Mouse (Mus musculus) hindbrain, postnatal 0 days (tissue): ENCODE results near the gene Rora. TPM values are rescaled to one million over a fixed set of nuclear protein-coding genes. Genes with fewer than 3 reads are reported as not detected.

Experiments
- ATAC-seq: fragments of 200-750 bp; cut with Nextera tagmentation; 2 replicates; pipeline ENCODE4 v1.8.0; 2017; ENCODE audit warnings: mild to moderate bottlenecking, moderate TSS enrichment, moderate library complexity
- DNase-seq: peaks from one replicate; pipeline ENCODE4 v3.0.0-alpha.2; 2015; ENCODE audit warnings: low spot score
- H3K27ac ChIP-seq: fragments of 300-500 bp; sonication (generic); 2 replicates; pipeline ENCODE4 v1.5.1; 2014; ENCODE audit warnings: mild to moderate bottlenecking
- H3K27me3 ChIP-seq: fragments of 300-500 bp; sonication (generic); 2 replicates; pipeline ENCODE4 v1.6.1; 2014; ENCODE audit warnings: low read length, mixed read lengths; ENCODE audit not compliant: insufficient read depth
- H3K36me3 ChIP-seq: fragments of 300-500 bp; sonication (generic); 2 replicates; pipeline ENCODE4 v1.6.1; 2014; ENCODE audit warnings: low read length, mixed read lengths; ENCODE audit not compliant: insufficient read depth
- H3K4me1 ChIP-seq: fragments of 300-500 bp; sonication (generic); 2 replicates; pipeline ENCODE4 v1.6.1; 2014; ENCODE audit warnings: antibody characterized with exemption, low read length, mixed read lengths; ENCODE audit not compliant: insufficient read depth
- H3K4me2 ChIP-seq: fragments of 300-500 bp; sonication (generic); 2 replicates; pipeline ENCODE4 v1.6.1; 2014; ENCODE audit warnings: low read depth, mild to moderate bottlenecking, low read length, moderate library complexity, mixed read lengths
- H3K4me3 ChIP-seq: fragments of 300-500 bp; sonication (generic); 2 replicates; pipeline ENCODE4 v1.5.1; 2014; ENCODE audit warnings: low read length
- H3K9ac ChIP-seq: fragments of 300-500 bp; sonication (generic); replicated peaks from 2 replicates; pipeline ENCODE4 v1.6.1; 2014; ENCODE audit warnings: mild to moderate bottlenecking, low read length, moderate library complexity, mixed read lengths
- H3K9me3 ChIP-seq: fragments of 300-500 bp; sonication (generic); 2 replicates; pipeline ENCODE4 v1.6.1; 2016; ENCODE audit warnings: low read length, mixed read lengths
- CTCF ChIP-seq: IDR thresholded peaks from 2 replicates; pipeline ENCODE4 v1.5.1; 2016; ENCODE audit warnings: antibody characterized with exemption, control low read depth, low read depth
- WGBS: fragments of 180-500 bp; shearing (Covaris S2); extraction: QIAGEN DNeasy Blood & Tissue Kit; methylation state at CpG from one replicate; pipeline ENCODE4 v1.1.7; 2014; 5-methylcytosine and 5-hydroxymethylcytosine counted together
- polyA plus RNA-seq: library from polyadenylated mRNA; unstranded; fragments of >200 nt; fragmentation: Nextera tagmentation; extraction: Ambion mirVana; gene quantifications from 2 replicates; pipeline ENCODE4 v1.2.1, GENCODE M21; 2015
- total RNA-seq: library from RNA; depleted of rRNA; stranded (reverse); fragments of >200 nt; gene quantifications from 2 replicates; pipeline ENCODE4 v1.2.3, GENCODE M21; 2014

Rora gene
- total and polyA plus RNA-seq, 2 experiments from 2014 or later, result 27.5 to 59.4 TPM

- Histone ChIP-seq H3K4me2 (no peak overlapping the region), H3K4me3 (no peak overlapping the region), H3K9me3 (no peaks in the 10 kb centered on the region), H3K36me3 (no peaks in the 10 kb centered on the region), H3K9ac (no peak overlapping the region), H3K27ac (no peak overlapping the region), H3K4me1 (no peaks in the 10 kb centered on the region; the same call in 1 of the 2 replicates), H3K27me3 (no peaks in the 10 kb centered on the region)
- no peak for TF ChIP-seq CTCF
- 81% methylated on average over 8 of the region's 8 CpGs for WGBS
- no peak for ATAC-seq
- DNase-seq, result no peak
These were observed 502.4 kb downstream of the Rora start for GRCm38 (mm10) chr9:69155836-69156595.

GRCm38 (mm10) chr9:69160818-69161217 lies 507.2 kb downstream of the Rora start:
- Histone ChIP-seq H3K4me1 (no peaks in the 10 kb centered on the region), H3K9ac (no peak overlapping the region), H3K27ac (no peak overlapping the region), H3K4me2 (no peak overlapping the region), H3K27me3 (no peaks in the 10 kb centered on the region), H3K36me3 (no peaks in the 10 kb centered on the region), H3K4me3 (no peak overlapping the region), H3K9me3 (no peaks in the 10 kb centered on the region)
- ATAC-seq, result no peak
- 90% methylated on average over 5 of the region's 5 CpGs for WGBS
- no peak for DNase-seq
- peak; percentile 27; the same call in 1 of the 2 replicates for TF ChIP-seq CTCF

- H3K27ac ChIP-seq, result no peak overlapping the region
- no peak overlapping the region for H3K4me3 ChIP-seq
- no peak for ATAC-seq
- no peak overlapping the region for H3K4me2 ChIP-seq
- no peak overlapping the region for H3K9ac ChIP-seq
- no peaks in the 10 kb centered on the region for H3K9me3 ChIP-seq
- no peaks in the 10 kb centered on the region for H3K36me3 ChIP-seq
- DNase-seq, result no peak
- TF ChIP-seq CTCF, result no peak
- H3K4me1 ChIP-seq, result no peaks in the 10 kb centered on the region
- H3K27me3 ChIP-seq, result no peaks in the 10 kb centered on the region
- WGBS, result 78% methylated on average over 7 of the region's 7 CpGs
These were observed 511.1 kb downstream of the Rora start for GRCm38 (mm10) chr9:69164653-69165052.

GRCm38 (mm10) chr9:69165096-69165836 lies 511.7 kb downstream of the Rora start:
- H3K36me3 ChIP-seq, result no peaks in the 10 kb centered on the region
- no peak for ATAC-seq
- no peak for DNase-seq
- no peaks in the 10 kb centered on the region for H3K9me3 ChIP-seq
- 85% methylated on average over 7 of the region's 7 CpGs for WGBS
- H3K27ac ChIP-seq, result no peak overlapping the region
- no peak for TF ChIP-seq CTCF
- no peaks in the 10 kb centered on the region for H3K27me3 ChIP-seq
- no peak overlapping the region for H3K9ac ChIP-seq
- H3K4me1 ChIP-seq, result no peaks in the 10 kb centered on the region
- H3K4me3 ChIP-seq, result no peak overlapping the region
- H3K4me2 ChIP-seq, result no peak overlapping the region

- WGBS, result 86% methylated on average over 6 of the region's 6 CpGs
- TF ChIP-seq CTCF, result no peak
- ATAC-seq (no peak), DNase-seq (no peak)
- H3K27ac ChIP-seq, result no peak overlapping the region
- no peak overlapping the region for H3K4me2 ChIP-seq
- no peak overlapping the region for H3K9ac ChIP-seq
- no peaks in the 10 kb centered on the region for H3K36me3 ChIP-seq
- no peaks in the 10 kb centered on the region for H3K9me3 ChIP-seq
- no peak overlapping the region for H3K4me3 ChIP-seq
- no peaks in the 10 kb centered on the region for H3K4me1 ChIP-seq
- no peaks in the 10 kb centered on the region for H3K27me3 ChIP-seq
These were observed 520.5 kb downstream of the Rora start for GRCm38 (mm10) chr9:69174061-69174460.

- no peaks in the 10 kb centered on the region for H3K9me3 ChIP-seq
- WGBS, result 74% methylated on average over 10 of the region's 10 CpGs
- H3K36me3 ChIP-seq, result no peaks in the 10 kb centered on the region
- no peaks in the 10 kb centered on the region for H3K4me1 ChIP-seq
- no peaks in the 10 kb centered on the region for H3K27me3 ChIP-seq
- no peak for ATAC-seq
- no peak for TF ChIP-seq CTCF
- no peak overlapping the region for H3K4me3 ChIP-seq
- DNase-seq, result no peak
- H3K27ac ChIP-seq, result no peak overlapping the region
- H3K9ac ChIP-seq, result no peak overlapping the region
- no peak overlapping the region for H3K4me2 ChIP-seq
These were observed 521.0 kb downstream of the Rora start for GRCm38 (mm10) chr9:69174527-69175116.
